8 mouse cellular contexts compared by ENCODE assay signal in the genomic region with DNA sequence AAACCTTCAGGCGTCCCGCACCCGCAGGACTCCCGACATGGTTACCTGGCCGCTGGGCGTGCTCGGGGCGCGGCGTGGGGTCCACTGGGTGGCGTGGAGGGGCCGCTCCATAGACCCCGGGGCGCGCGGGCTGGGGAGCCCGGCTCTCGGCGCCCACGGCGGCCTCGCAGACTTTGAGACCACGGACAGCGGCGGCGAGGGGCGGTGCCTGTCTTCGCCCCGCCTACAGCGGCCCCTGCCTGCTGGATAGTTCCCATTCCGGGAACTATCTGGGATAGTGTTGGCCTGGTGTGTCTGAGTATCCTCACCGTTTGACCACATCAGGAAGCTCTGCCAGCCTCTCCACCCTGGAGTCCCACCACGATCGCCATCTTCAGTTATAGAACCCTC. TPM values are rescaled to one million over a fixed set of nuclear protein-coding genes. Genes with fewer than 3 reads are reported as not detected.
DNase-seq lines count a peak whose midpoint lies in the region; ATAC-seq and TF ChIP-seq lines count a peak whose summit lies in the region.

No protein-coding gene starts in this region.

- no peak overlapping the region for H3K27ac ChIP-seq in lung, postnatal 0 days (ENCODE audit: low read length)
- H3K27ac ChIP-seq in forebrain, embryonic 13.5 days: no peak overlapping the region
- no peak overlapping the region for H3K27ac ChIP-seq in limb, embryonic 12.5 days

- H3K4me3 ChIP-seq in lung, postnatal 0 days (ENCODE audit: low read depth, low read length): no peak overlapping the region
- peak overlapping the region; percentile 35 for H3K4me3 ChIP-seq in forebrain, embryonic 13.5 days
- peak overlapping the region; percentile 37 for H3K4me3 ChIP-seq in limb, embryonic 12.5 days (replicated peaks)

- H3K9ac ChIP-seq in lung, postnatal 0 days (replicated peaks; ENCODE audit: low read depth): no peak overlapping the region
- H3K9ac ChIP-seq in forebrain, embryonic 13.5 days: 0 out of 2 replicates have a peak overlapping the region, but pooled peaks have one; percentile 43
- no peak overlapping the region for H3K9ac ChIP-seq in limb, embryonic 12.5 days (replicated peaks)

- 0 out of 2 replicates have a peak overlapping the region, but pooled peaks have one; percentile 20 for H3K4me2 ChIP-seq in lung, postnatal 0 days (replicated peaks; ENCODE audit: low read depth, low read length)
- peak overlapping the region; percentile 58 for H3K4me2 ChIP-seq in forebrain, embryonic 13.5 days
- H3K4me2 ChIP-seq in limb, embryonic 12.5 days: peak overlapping the region; percentile 54

- DNase-seq in lung, postnatal 0 days (ENCODE audit: low spot score): no peak
- DNase-seq in lung, postnatal 25 days (ENCODE audit: low spot score): no peak
- DNase-seq in retina, postnatal 1 day: peak; percentile 38
- no peak for DNase-seq in ovary, postnatal 14 days (ENCODE audit: low spot score)
- no peak for DNase-seq in adipocyte (ENCODE audit: low spot score)
- DNase-seq in cerebellum, adult 9-11 months: no peak

- H3K36me3 ChIP-seq in lung, postnatal 0 days (ENCODE audit: insufficient read depth, low read length): no peaks in the 10 kb centered on the region
- no peaks in the 10 kb centered on the region for H3K36me3 ChIP-seq in forebrain, embryonic 13.5 days (ENCODE audit: poor library complexity, severe bottlenecking)
- H3K36me3 ChIP-seq in limb, embryonic 12.5 days: no peaks in the 10 kb centered on the region

- no peaks in the 10 kb centered on the region for H3K9me3 ChIP-seq in lung, postnatal 0 days (ENCODE audit: low read length)
- no peaks in the 10 kb centered on the region for H3K9me3 ChIP-seq in forebrain, embryonic 13.5 days (replicated peaks)
- H3K9me3 ChIP-seq in limb, embryonic 12.5 days: 0 out of 2 replicates have a peak, but pooled peaks cover 8% of the 10 kb centered on the region

- no peak for ATAC-seq in lung, postnatal 0 days
- ATAC-seq in forebrain, embryonic 13.5 days: no peak
- no peak for ATAC-seq in limb, embryonic 12.5 days (ENCODE audit: insufficient number of reproducible peaks, insufficient read depth, low FRiP score, low TSS enrichment, low read depth)

- TF ChIP-seq CTCF in lung, postnatal 0 days (IDR thresholded peaks at IDR 0.05): no peak

- H3K27me3 ChIP-seq in lung, postnatal 0 days (replicated peaks; ENCODE audit: insufficient read depth, low read length): peaks cover 43% of the 10 kb centered on the region
- peaks cover 66% of the 10 kb centered on the region for H3K27me3 ChIP-seq in forebrain, embryonic 13.5 days
- H3K27me3 ChIP-seq in limb, embryonic 12.5 days: peaks cover 70% of the 10 kb centered on the region

- H3K4me1 ChIP-seq in lung, postnatal 0 days (ENCODE audit: insufficient read depth, low read depth, low read length): no peaks in the 10 kb centered on the region; the same call in 1 of the 2 replicates
- H3K4me1 ChIP-seq in forebrain, embryonic 13.5 days: peaks cover 28% of the 10 kb centered on the region
- H3K4me1 ChIP-seq in limb, embryonic 12.5 days (replicated peaks): peaks cover 25% of the 10 kb centered on the region

- WGBS in lung, postnatal 0 days: 4% methylated on average over 33 of the region's 34 CpGs
- 1% methylated on average over 33 of the region's 34 CpGs for WGBS in forebrain, embryonic 13.5 days
- WGBS in limb, embryonic 12.5 days: under 1% methylated on average over 34 of the region's 34 CpGs

- no peak for TF ChIP-seq EP300 in lung, postnatal 0 days (IDR thresholded peaks at IDR 0.05)

RNA-seq across cellular contexts. Expression of gene Npas1, which starts 0.9 kb away (rescaled TPM):
- 0.17 and 0.18 TPM in 2 replicates for polyA plus RNA-seq in lung, postnatal 0 days (2015; fragmentation: Nextera tagmentation; extraction: Ambion mirVana)
- 2.1 and 3.4 TPM in 2 replicates for polyA plus RNA-seq in forebrain, embryonic 13.5 days (2015; fragmentation: Nextera tagmentation; extraction: Ambion mirVana)
- polyA plus RNA-seq in limb, embryonic 12.5 days (2016; fragmentation: Nextera tagmentation; extraction: Ambion mirVana): 0.42 and 0.44 TPM in 2 replicates

RNA-seq across cellular contexts. Expression of gene Tmem160, which starts 24.0 kb away (rescaled TPM):
- 81.0 and 87.9 TPM in 2 replicates for polyA plus RNA-seq in lung, postnatal 0 days (2015; fragmentation: Nextera tagmentation; extraction: Ambion mirVana)
- polyA plus RNA-seq in forebrain, embryonic 13.5 days (2015; fragmentation: Nextera tagmentation; extraction: Ambion mirVana): 55.7 and 56.4 TPM in 2 replicates
- 59.7 and 62.0 TPM in 2 replicates for polyA plus RNA-seq in limb, embryonic 12.5 days (2016; fragmentation: Nextera tagmentation; extraction: Ambion mirVana)
